Mouse (Mus musculus): ENCODE measurements around the gene Ntng2.

Gene Ntng2

GRCm38 (mm10) chr2:29191216-29192215, 61.3 kb downstream of the Ntng2 start:
- no peak for DNase-seq (ENCODE audit: low spot score)

- no peak for DNase-seq (ENCODE audit: low spot score)
These were observed 62.4 kb downstream of the Ntng2 start for GRCm38 (mm10) chr2:29190392-29190791.

- no peak for DNase-seq (ENCODE audit: low spot score)
These were observed 66.6 kb downstream of the Ntng2 start for GRCm38 (mm10) chr2:29186209-29186608.

- DNase-seq (ENCODE audit: low spot score) = no peak
These were observed 69.4 kb downstream of the Ntng2 start for GRCm38 (mm10) chr2:29183266-29183924.

- no peak for DNase-seq (ENCODE audit: low spot score)
These were observed 71.7 kb downstream of the Ntng2 start for GRCm38 (mm10) chr2:29181111-29181510.

DNA sequence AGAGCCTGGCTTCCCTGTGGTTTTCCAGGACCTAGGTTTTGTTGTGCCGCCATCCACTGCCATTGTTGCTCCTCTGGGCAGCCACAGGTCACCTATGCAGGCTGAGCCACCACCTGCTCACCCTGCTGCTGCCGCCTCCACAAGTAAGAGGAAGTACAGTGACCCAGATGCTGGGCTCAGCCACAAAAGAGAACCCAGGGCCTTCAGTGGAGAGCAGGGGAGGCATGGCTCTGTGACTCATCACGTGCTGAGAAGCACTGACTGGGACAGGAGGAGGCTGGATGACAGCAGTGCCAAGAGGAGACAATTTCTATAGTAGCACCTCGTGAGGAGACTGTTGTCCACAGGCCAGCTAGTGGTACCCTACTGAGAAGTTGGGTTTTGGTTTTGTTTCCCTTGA, 73.0 kb downstream of the Ntng2 start:
- DNase-seq (ENCODE audit: low spot score) = no peak

- DNase-seq (ENCODE audit: low spot score) = no peak
These were observed 77.9 kb downstream of the Ntng2 start for GRCm38 (mm10) chr2:29174887-29175286.

DNA sequence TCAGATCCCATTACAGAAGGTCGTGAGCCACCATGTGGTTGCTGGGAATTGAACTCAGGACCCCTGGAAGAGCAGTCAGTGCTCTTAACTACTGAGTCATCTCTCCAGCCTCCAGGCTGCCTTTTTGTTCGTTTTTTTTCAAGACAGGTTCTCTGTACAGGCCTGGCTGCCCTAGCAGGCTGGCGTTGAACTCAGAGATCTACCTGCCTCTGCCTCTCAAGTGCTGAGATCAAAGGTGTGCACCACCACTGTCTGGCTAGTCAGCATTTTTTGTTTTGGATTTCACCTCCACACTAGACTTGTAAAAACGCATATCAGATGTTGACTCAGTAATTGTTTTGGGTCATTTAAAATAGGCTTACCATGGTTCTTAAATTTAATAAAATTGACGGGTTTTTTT, 84.7 kb downstream of the Ntng2 start:
- DNase-seq (ENCODE audit: low spot score) = no peak

- no peak for DNase-seq (ENCODE audit: low spot score)
These were observed 100.9 kb downstream of the Ntng2 start for GRCm38 (mm10) chr2:29151941-29152340.

Data from left cerebral cortex, adult 11 months (tissue).